Mouse (Mus musculus): ENCODE data around the gene Dnm1l.
"Not testable (repeated sequence)": the region's sequence is repeated elsewhere in the genome, so short reads cannot be mapped to it uniquely, and the experiment has no call there.

The Dnm1l gene

GRCm38 (mm10) chr16:16358481-16359100, at the start of gene Dnm1l:
Dnm1l (minus strand) TSS chr16:16358959.
- peak; percentile 89 for DNase-seq (ENCODE audit: low read depth)

GRCm38 (mm10) chr16:16367217-16367616, 8.5 kb upstream of the Dnm1l start:
- not testable (repeated sequence) for DNase-seq (ENCODE audit: low read depth)

- not testable (repeated sequence) for DNase-seq (ENCODE audit: low read depth)
These were observed 333 bp upstream of the Dnm1l start for GRCm38 (mm10) chr16:16359101-16359482.

GRCm38 (mm10) chr16:16357908-16358307, 851 bp downstream of the Dnm1l start:
- no peak for DNase-seq (ENCODE audit: low read depth)

GRCm38 (mm10) chr16:16346420-16346819, 12.3 kb downstream of the Dnm1l start:
- DNase-seq (ENCODE audit: low read depth) = peak; percentile 44

GRCm38 (mm10) chr16:16325775-16326336, 32.9 kb downstream of the Dnm1l start:
- DNase-seq (ENCODE audit: low read depth) = no peak

- no peak for DNase-seq (ENCODE audit: low read depth)
These were observed 47.4 kb downstream of the Dnm1l start for GRCm38 (mm10) chr16:16311319-16311718.

- peak; percentile 72 for DNase-seq (ENCODE audit: low read depth)
These were observed 54.9 kb downstream of the Dnm1l start for GRCm38 (mm10) chr16:16303888-16304287.

- peak; percentile 65 for DNase-seq (ENCODE audit: low read depth)
These were observed 55.5 kb downstream of the Dnm1l start for GRCm38 (mm10) chr16:16303138-16303827.

GRCm38 (mm10) chr16:16302369-16303137, 56.2 kb downstream of the Dnm1l start, which contains the start of gene Yars2:
Yars2 (plus strand) TSS chr16:16302965.
- peak; percentile 93 for DNase-seq (ENCODE audit: low read depth)

- DNase-seq (ENCODE audit: low read depth) = no peak
These were observed 85.0 kb downstream of the Dnm1l start for GRCm38 (mm10) chr16:16273752-16274151.

- no peak for DNase-seq (ENCODE audit: low read depth)
These were observed 85.8 kb downstream of the Dnm1l start for GRCm38 (mm10) chr16:16272978-16273377.

- no peak for DNase-seq (ENCODE audit: low read depth)
These were observed 96.3 kb downstream of the Dnm1l start for GRCm38 (mm10) chr16:16262436-16262835.
